Mouse (Mus musculus) olfactory bulb, adult 2 months (tissue): Measurements from ENCODE around the gene Mphosph9.

ENCODE experiments used
- CTCF ChIP-seq: fragments of 200-500 bp; IDR thresholded peaks from 2 replicates; pipeline ENCODE4 v1.5.1; 2012; ENCODE audit warnings: low read depth, mild to moderate bottlenecking, low read length, moderate library complexity; ENCODE audit not compliant: insufficient read depth
- POLR2A ChIP-seq: fragments of 200-500 bp; IDR thresholded peaks from 2 replicates; pipeline ENCODE4 v1.6.1; 2012; ENCODE audit warnings: mild to moderate bottlenecking, low read depth, low read length, moderate library complexity; ENCODE audit not compliant: insufficient read depth

GRCm38 (mm10) chr5:124247296-124247695 lies 80.5 kb downstream of the Mphosph9 start:
- no peak for TF ChIP-seq POLR2A
- no peak for TF ChIP-seq CTCF
